Mouse (Mus musculus): ENCODE results near the gene Gm813. TPM values are rescaled to one million over a fixed set of nuclear protein-coding genes. Genes with fewer than 3 reads are reported as not detected.

The Gm813 gene
- total and polyA plus RNA-seq, 3 experiments = not detected

GRCm38 (mm10) chr16:58607101-58607500 is 9.7 kb downstream of the Gm813 start:
- Histone ChIP-seq H3K27ac (ENCODE audit: insufficient read depth, low read depth) (no peak overlapping the region), H3K36me3 (replicated peaks in 1 of 2; ENCODE audit: control insufficient read depth in 1 of 2, insufficient read depth in 1 of 2, low read length in 1 of 2) (no peaks in the 10 kb centered on the region)

GRCm38 (mm10) chr16:58604680-58605079 is 12.1 kb downstream of the Gm813 start:
- H3K36me3 ChIP-seq (replicated peaks in 1 of 2; ENCODE audit: control insufficient read depth in 1 of 2, insufficient read depth in 1 of 2, low read length in 1 of 2) = no peaks in the 10 kb centered on the region
- peaks cover 0 to 8% of the 10 kb centered on the region in 2 experiments; a peak in 2 of 4 replicates for H3K4me1 ChIP-seq (ENCODE audit: control insufficient read depth in 1 of 2, insufficient read depth in 2 of 2)
- dilution Hi-C loops (cut with MboI; ENCODE audit: extremely low pct_ligation_motif_present, extremely low pct_unique_long_range_greater_than_20kb, low sequenced_read_pairs) (no loop called here), in situ Hi-C loops (cut with MboI; ENCODE audit: low pct_ligation_motif_present, low pct_unique_long_range_greater_than_20kb, low sequenced_read_pairs) (no loop called here)
- no peak overlapping the region for H3K27ac ChIP-seq (ENCODE audit: insufficient read depth, low read depth)
- H3K4me2 ChIP-seq (ENCODE audit: insufficient read depth, low read depth, poor library complexity, severe bottlenecking) = no peak overlapping the region
- no peaks in the 10 kb centered on the region for H3K27me3 ChIP-seq (replicated peaks)
- TF ChIP-seq ETS1 (conservative IDR thresholded peaks at IDR 0.05; ENCODE audit: low read depth, low read length) = no peak
- TF ChIP-seq TBP (conservative IDR thresholded peaks at IDR 0.05; ENCODE audit: low read depth, low read length) = no peak
- no peak for TF ChIP-seq POLR2AphosphoS2 (IDR thresholded peaks at IDR 0.05; ENCODE audit: low read depth, low read length)
- TF ChIP-seq MAZ (IDR thresholded peaks at IDR 0.05; ENCODE audit: low read depth, low read length) = no peak
- no peak for TF ChIP-seq MEF2A (IDR thresholded peaks at IDR 0.05; ENCODE audit: borderline replicate concordance, low read depth, low read length)
- TF ChIP-seq POLR2A (IDR thresholded peaks at IDR 0.05; ENCODE audit: low read depth, low read length) = no peak
- TF ChIP-seq USF1 (IDR thresholded peaks at IDR 0.05; ENCODE audit: low read depth, low read length) = no peak
- no peak for TF ChIP-seq EP300 (IDR thresholded peaks at IDR 0.05; ENCODE audit: low read length)
- no peak for TF ChIP-seq MYC (IDR thresholded peaks at IDR 0.05; ENCODE audit: low read depth, low read length)
- no peak for TF ChIP-seq HCFC1 (IDR thresholded peaks at IDR 0.05; ENCODE audit: low read depth, low read length)
- no peak for TF ChIP-seq E2F4 (IDR thresholded peaks at IDR 0.05; ENCODE audit: insufficient replicate concordance, low read depth, low read length)
- no peak for TF ChIP-seq ZMIZ1 (IDR thresholded peaks at IDR 0.05; ENCODE audit: low read depth, low read length)
- TF ChIP-seq CHD1 (IDR thresholded peaks at IDR 0.05; ENCODE audit: low read depth, low read length) = no peak
- no peak for TF ChIP-seq JUND (conservative IDR thresholded peaks at IDR 0.05; ENCODE audit: low read depth, low read length)
- TF ChIP-seq CTCF (conservative IDR thresholded peaks at IDR 0.05 in 1 of 2, IDR thresholded peaks at IDR 0.05 in 1 of 2; ENCODE audit: low read depth in 2 of 2, low read length in 2 of 2) = no peak
- no peak for TF ChIP-seq MAX (IDR thresholded peaks at IDR 0.05; ENCODE audit: low read length)
- TF ChIP-seq ZC3H11A (IDR thresholded peaks at IDR 0.05; ENCODE audit: low read depth, low read length) = no peak
- no peak for DNase-seq (ENCODE audit: extremely low read depth)
- no peaks in the 10 kb centered on the region for H3K9me3 ChIP-seq (replicated peaks; ENCODE audit: low read length)
- no peak overlapping the region for H3K9ac ChIP-seq (ENCODE audit: insufficient read depth, low read depth)
- no peak overlapping the region for H3K4me3 ChIP-seq (replicated peaks in 1 of 3; ENCODE audit: low read depth in 2 of 3, low read length in 2 of 3, poor library complexity in 1 of 3)
- H3K79me2 ChIP-seq (replicated peaks; ENCODE audit: control insufficient read depth, extremely low read depth, insufficient read depth, poor library complexity, severe bottlenecking) = no peaks in the 10 kb centered on the region

More at GRCm38 (mm10) chr16:58607101-58607500, 9.7 kb downstream of the Gm813 start:
- peak overlapping the region; percentile 19; the same call in 1 of the 2 replicates for H3K4me2 ChIP-seq (ENCODE audit: insufficient read depth, low read depth, poor library complexity, severe bottlenecking)
- no peak overlapping the region for H3K4me3 ChIP-seq (replicated peaks in 1 of 3; ENCODE audit: low read depth in 2 of 3, low read length in 2 of 3, poor library complexity in 1 of 3)
- no peak for TF ChIP-seq JUN (IDR thresholded peaks at IDR 0.05; ENCODE audit: insufficient read depth, low read depth, low read length)
- no peak for TF ChIP-seq GABPA (IDR thresholded peaks at IDR 0.05; ENCODE audit: insufficient replicate concordance, low read depth, low read length)
- no peak for TF ChIP-seq TBP (conservative IDR thresholded peaks at IDR 0.05; ENCODE audit: low read depth, low read length)
- TF ChIP-seq CTCF (conservative IDR thresholded peaks at IDR 0.05 in 1 of 2, IDR thresholded peaks at IDR 0.05 in 1 of 2; ENCODE audit: low read depth in 2 of 2, low read length in 2 of 2) = no peak
- no peak for TF ChIP-seq SIN3A (IDR thresholded peaks at IDR 0.05; ENCODE audit: low read length)
- TF ChIP-seq ZNF384 (IDR thresholded peaks at IDR 0.05; ENCODE audit: low read depth, low read length) = no peak
- no peak for TF ChIP-seq ZKSCAN1 (IDR thresholded peaks at IDR 0.05; ENCODE audit: borderline replicate concordance, low read depth, low read length)
- TF ChIP-seq ELF1 (IDR thresholded peaks at IDR 0.05; ENCODE audit: low read depth, low read length) = no peak
- TF ChIP-seq MAFK (IDR thresholded peaks at IDR 0.05; ENCODE audit: insufficient replicate concordance, low read length) = no peak
- TF ChIP-seq CHD2 (IDR thresholded peaks at IDR 0.05; ENCODE audit: low read length) = no peak
- no peak for TF ChIP-seq TCF12 (IDR thresholded peaks at IDR 0.05; ENCODE audit: low read depth, low read length)
- DNase-seq (ENCODE audit: extremely low read depth) = no peak
- no peaks in the 10 kb centered on the region for H3K79me2 ChIP-seq (replicated peaks; ENCODE audit: control insufficient read depth, extremely low read depth, insufficient read depth, poor library complexity, severe bottlenecking)
- no peak overlapping the region for H3K9ac ChIP-seq (ENCODE audit: insufficient read depth, low read depth)
- no peaks in the 10 kb centered on the region for H3K9me3 ChIP-seq (replicated peaks; ENCODE audit: low read length)
- H3K27me3 ChIP-seq (replicated peaks) = no peaks in the 10 kb centered on the region
- dilution Hi-C loops (cut with MboI; ENCODE audit: extremely low pct_ligation_motif_present, extremely low pct_unique_long_range_greater_than_20kb, low sequenced_read_pairs) = no loop called here
- in situ Hi-C loops (cut with MboI; ENCODE audit: low pct_ligation_motif_present, low pct_unique_long_range_greater_than_20kb, low sequenced_read_pairs) = no loop called here
- H3K4me1 ChIP-seq (ENCODE audit: control insufficient read depth in 1 of 2, insufficient read depth in 2 of 2) = peaks cover 0 to 8% of the 10 kb centered on the region in 2 experiments; a peak in 2 of 4 replicates

All from CH12.LX (cell line).